Mouse (Mus musculus) CH12.LX (cell line): ENCODE measurements around the gene Tbccd1. TPM values are rescaled to one million over a fixed set of nuclear protein-coding genes. Genes with fewer than 3 reads are reported as not detected.

Experiments
- DNase-seq: peaks from one replicate; pipeline ENCODE4 v3.0.0-alpha.2; 2013; ENCODE audit errors: extremely low read depth
- H3K27ac ChIP-seq: 2 replicates; pipeline ENCODE4 v1.5.1; 2012; ENCODE audit warnings: low read depth, mild to moderate bottlenecking, control low read depth, moderate library complexity; ENCODE audit not compliant: insufficient read depth
- H3K27me3 ChIP-seq: replicated peaks from 2 replicates; pipeline ENCODE3; 2012; ENCODE audit warnings: inconsistent platforms
- H3K36me3 ChIP-seq, 2 experiments: replicated peaks in 1 of 2; 2 replicates each; pipeline versions ENCODE3 to v1.6.1; 2012; ENCODE audit warnings: inconsistent platforms in 1 of 2, low read length in 1 of 2, mild to moderate bottlenecking in 1 of 2, mixed read lengths in 1 of 2, moderate library complexity in 1 of 2; ENCODE audit not compliant: control insufficient read depth in 1 of 2, insufficient read depth in 1 of 2
- H3K4me1 ChIP-seq, 2 experiments: 2 replicates each; pipeline ENCODE4 v1.6.1; 2012; ENCODE audit warnings: inconsistent platforms in 1 of 2, moderate library complexity in 1 of 2; ENCODE audit not compliant: insufficient read depth in 2 of 2, control insufficient read depth in 1 of 2
- H3K4me2 ChIP-seq: 2 replicates; pipeline ENCODE4 v1.6.1; 2012; ENCODE audit warnings: low read depth, mild to moderate bottlenecking, control low read depth; ENCODE audit not compliant: poor library complexity, insufficient read depth, severe bottlenecking
- H3K4me3 ChIP-seq, 3 experiments: fragments of 150-350 bp in 1 of 3; sonication (generic) in 1 of 3; replicated peaks in 1 of 3; 2 replicates each; pipeline versions ENCODE3 to v1.5.1; 2011 to 2012; ENCODE audit warnings: low read depth in 2 of 3, low read length in 2 of 3, mild to moderate bottlenecking in 2 of 3, moderate library complexity in 2 of 3, control low read depth in 1 of 3, improper control_type of control experiment in 1 of 3, inconsistent platforms in 1 of 3, mixed read lengths in 1 of 3; ENCODE audit not compliant: poor library complexity in 1 of 3
- H3K79me2 ChIP-seq: replicated peaks from 2 replicates; pipeline ENCODE4 v1.6.1; 2012; ENCODE audit warnings: mild to moderate bottlenecking, moderate library complexity; ENCODE audit not compliant: control insufficient read depth, poor library complexity, insufficient read depth, severe bottlenecking; ENCODE audit errors: extremely low read depth
- H3K9ac ChIP-seq: 2 replicates; pipeline ENCODE4 v1.6.1; 2012; ENCODE audit warnings: low read depth, mild to moderate bottlenecking, control low read depth, moderate library complexity; ENCODE audit not compliant: insufficient read depth
- H3K9me3 ChIP-seq: replicated peaks from 2 replicates; pipeline ENCODE3; 2012; ENCODE audit warnings: low read length, inconsistent platforms, mixed read lengths
- BHLHE40 ChIP-seq: IDR thresholded peaks from 2 replicates; pipeline ENCODE4 v1.6.1; 2011; ENCODE audit warnings: mild to moderate bottlenecking, low read depth, low read length, improper control_type of control experiment
- CHD1 ChIP-seq: IDR thresholded peaks from 2 replicates; pipeline ENCODE4 v1.6.1; 2012; ENCODE audit warnings: low read depth, low read length, improper control_type of control experiment, inconsistent platforms
- CTCF ChIP-seq, 2 experiments: IDR thresholded peaks in 1 of 2; conservative IDR thresholded peaks in 1 of 2; 2 replicates each; pipeline ENCODE4 v1.5.1; 2011 to 2012; ENCODE audit warnings: low read depth in 2 of 2, low read length in 2 of 2, improper control_type of control experiment in 1 of 2, inconsistent platforms in 1 of 2, mild to moderate bottlenecking in 1 of 2, moderate library complexity in 1 of 2
- ELF1 ChIP-seq: IDR thresholded peaks from 2 replicates; pipeline ENCODE4 v1.6.1; 2014; ENCODE audit warnings: low read depth, mild to moderate bottlenecking, inconsistent platforms, low read length, improper control_type of control experiment
- GABPA ChIP-seq: IDR thresholded peaks from 2 replicates; pipeline ENCODE4 v1.6.1; 2012; ENCODE audit warnings: low read depth, low read length, improper control_type of control experiment, inconsistent platforms; ENCODE audit not compliant: insufficient replicate concordance
- HCFC1 ChIP-seq: IDR thresholded peaks from 2 replicates; pipeline ENCODE4 v1.6.1; 2012; ENCODE audit warnings: low read depth, mild to moderate bottlenecking, inconsistent platforms, low read length, improper control_type of control experiment
- JUN ChIP-seq: IDR thresholded peaks from 2 replicates; pipeline ENCODE4 v1.6.1; 2011; ENCODE audit warnings: low read depth, mild to moderate bottlenecking, low read length, improper control_type of control experiment, moderate library complexity; ENCODE audit not compliant: insufficient read depth
- MAZ ChIP-seq: IDR thresholded peaks from 2 replicates; pipeline ENCODE4 v1.6.1; 2012; ENCODE audit warnings: low read depth, mild to moderate bottlenecking, inconsistent platforms, low read length, improper control_type of control experiment, moderate library complexity
- MEF2A ChIP-seq: IDR thresholded peaks from 2 replicates; pipeline ENCODE4 v1.6.1; 2014; ENCODE audit warnings: low read depth, mild to moderate bottlenecking, inconsistent platforms, low read length, improper control_type of control experiment, borderline replicate concordance
- MYC ChIP-seq: IDR thresholded peaks from 2 replicates; pipeline ENCODE4 v1.6.1; 2011; ENCODE audit warnings: low read depth, mild to moderate bottlenecking, improper control_type of control experiment, low read length
- NRF1 ChIP-seq: IDR thresholded peaks from 2 replicates; pipeline ENCODE4 v1.6.1; 2014; ENCODE audit warnings: low read depth, mild to moderate bottlenecking, inconsistent platforms, low read length, improper control_type of control experiment, moderate library complexity
- POLR2A ChIP-seq: IDR thresholded peaks from 2 replicates; pipeline ENCODE4 v1.6.1; 2011; ENCODE audit warnings: low read depth, mild to moderate bottlenecking, improper control_type of control experiment, low read length
- SIN3A ChIP-seq: IDR thresholded peaks from 2 replicates; pipeline ENCODE4 v1.6.1; 2012; ENCODE audit warnings: low read length, improper control_type of control experiment, inconsistent platforms
- TBP ChIP-seq: conservative IDR thresholded peaks from 2 replicates; pipeline ENCODE4 v1.6.1; 2011; ENCODE audit warnings: low read depth, low read length, improper control_type of control experiment
- UBTF ChIP-seq: IDR thresholded peaks from 2 replicates; pipeline ENCODE4 v1.6.1; 2012; ENCODE audit warnings: low read depth, mild to moderate bottlenecking, inconsistent platforms, low read length, improper control_type of control experiment, moderate library complexity
- USF1 ChIP-seq: IDR thresholded peaks from 2 replicates; pipeline ENCODE4 v1.6.1; 2014; ENCODE audit warnings: low read depth, mild to moderate bottlenecking, inconsistent platforms, low read length, improper control_type of control experiment
- USF2 ChIP-seq: conservative IDR thresholded peaks from 2 replicates; pipeline ENCODE4 v1.6.1; 2011; ENCODE audit warnings: low read depth, low read length, improper control_type of control experiment
- dilution Hi-C: fragments of 300-500 bp; cut with MboI; formaldehyde crosslinking; loops from 2 replicates; pipeline ENCODE4 v1.14.3; 2020; ENCODE audit warnings: low sequenced_read_pairs; ENCODE audit not compliant: extremely low pct_unique_long_range_greater_than_20kb, extremely low pct_ligation_motif_present
- in situ Hi-C: fragments of 300-500 bp; cut with MboI; formaldehyde crosslinking; loops from 3 replicates; pipeline ENCODE4 v1.14.3; 2019; ENCODE audit warnings: low sequenced_read_pairs, low pct_ligation_motif_present, low pct_unique_long_range_greater_than_20kb, mixed read lengths
- polyA plus RNA-seq: library from polyadenylated mRNA; unstranded; fragments of >175 nt; gene quantifications from 2 replicates; pipeline ENCODE4 v1.2.1, GENCODE M21; 2012; ENCODE audit warnings: low read depth; ENCODE audit not compliant: insufficient read length
- total RNA-seq, 2 experiments: library from RNA; depleted of rRNA; stranded (reverse); fragments of 300-350 nt in 1 of 2; fragments of >200 nt in 1 of 2; gene quantifications; 2 replicates each; pipeline ENCODE4 v1.2.3; 2012 to 2014

Gene Tbccd1
- total and polyA plus RNA-seq, 3 experiments: 15.1 to 19.9 (median 16.6) TPM

DNA sequence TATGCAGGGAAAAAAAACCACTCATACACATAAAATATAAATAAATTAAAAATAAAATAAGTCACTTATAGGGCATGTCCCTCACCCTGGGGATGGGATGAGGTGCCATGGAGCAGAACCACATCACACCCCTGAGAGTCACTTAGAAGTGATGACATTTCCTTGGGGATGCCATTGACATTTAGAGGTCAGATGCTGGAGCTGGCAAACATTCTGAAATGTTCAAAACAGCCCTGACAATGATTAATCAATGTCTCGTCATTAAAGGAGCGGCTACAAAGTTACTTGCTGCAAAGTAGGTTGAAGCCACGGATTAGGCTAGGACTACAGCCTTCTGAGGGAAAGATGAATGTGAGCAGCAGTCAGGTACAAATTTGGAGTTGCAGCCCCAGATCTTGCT is 43.9 kb upstream of the Tbccd1 start:
- Histone ChIP-seq H3K36me3 (no peaks in the 10 kb centered on the region), H3K9ac (no peak overlapping the region), H3K4me1 (peaks cover 5 to 13% of the 10 kb centered on the region in 2 experiments), H3K27ac (no peak overlapping the region), H3K4me3 (no peak overlapping the region), H3K4me2 (no peak overlapping the region), H3K27me3 (no peaks in the 10 kb centered on the region)
- in situ Hi-C loops: no loop called here
- dilution Hi-C loops: no loop called here
- TF ChIP-seq POLR2A (no peak), TBP (no peak), BHLHE40 (no peak), ELF1 (no peak), USF2 (no peak)
- TF ChIP-seq, all 38 proteins: peak for 0
- Histone ChIP-seq H3K9me3 (peaks cover 2% of the 10 kb centered on the region), H3K79me2 (no peaks in the 10 kb centered on the region)
- no peak for DNase-seq

- no peaks in the 10 kb centered on the region for H3K36me3 ChIP-seq
- H3K9me3 ChIP-seq: peaks cover 2% of the 10 kb centered on the region
- peaks cover 5 to 13% of the 10 kb centered on the region in 2 experiments for H3K4me1 ChIP-seq
- TF ChIP-seq CHD1: no peak
- no peak for TF ChIP-seq MEF2A
- no peak for TF ChIP-seq HCFC1
- TF ChIP-seq MAZ: no peak
- no peak for TF ChIP-seq USF1
- no peak for TF ChIP-seq UBTF
- no peak for TF ChIP-seq MYC
- no peak for TF ChIP-seq POLR2A
- TF ChIP-seq CTCF (conservative IDR thresholded peaks at IDR 0.05 in 1 of 2, IDR thresholded peaks at IDR 0.05 in 1 of 2; ENCODE audit: low read depth in 2 of 2, low read length in 2 of 2): no peak
- no peak for TF ChIP-seq JUN
- no peak for TF ChIP-seq SIN3A
- TF ChIP-seq GABPA: no peak
- TF ChIP-seq NRF1: no peak
- TF ChIP-seq BHLHE40: no peak
- no peak for DNase-seq
- dilution Hi-C loops (no loop called here), in situ Hi-C loops (loop anchor here (25.0 kb wide), 1 partner anchor 537 kb away; the partner anchor contains the start of gene Rtp1)
- H3K79me2 ChIP-seq: no peaks in the 10 kb centered on the region
- H3K4me3 ChIP-seq: no peak overlapping the region
- no peaks in the 10 kb centered on the region for H3K27me3 ChIP-seq
- H3K27ac ChIP-seq: no peak overlapping the region
- H3K9ac ChIP-seq: no peak overlapping the region
- 0 out of 2 replicates have a peak overlapping the region, but pooled peaks have one; percentile 10 for H3K4me2 ChIP-seq
Observed at GRCm38 (mm10) chr16:22899866-22900570, 42.5 kb upstream of the Tbccd1 start.
